Mouse (Mus musculus) testis, adult 2 months (tissue): Measurements from ENCODE around the gene Fam228a.

Source experiments
- CTCF ChIP-seq: fragments of 200-500 bp; IDR thresholded peaks from 2 replicates; pipeline ENCODE4 v1.5.1; 2012; ENCODE audit warnings: low read depth, mild to moderate bottlenecking, inconsistent platforms, low read length, moderate library complexity; ENCODE audit not compliant: control insufficient read depth, insufficient read depth, insufficient replicate concordance
- POLR2A ChIP-seq: fragments of 200-500 bp; IDR thresholded peaks from 2 replicates; pipeline ENCODE4 v1.6.1; 2012; ENCODE audit warnings: low read depth, mild to moderate bottlenecking, inconsistent platforms, low read length, moderate library complexity; ENCODE audit not compliant: control insufficient read depth

DNA sequence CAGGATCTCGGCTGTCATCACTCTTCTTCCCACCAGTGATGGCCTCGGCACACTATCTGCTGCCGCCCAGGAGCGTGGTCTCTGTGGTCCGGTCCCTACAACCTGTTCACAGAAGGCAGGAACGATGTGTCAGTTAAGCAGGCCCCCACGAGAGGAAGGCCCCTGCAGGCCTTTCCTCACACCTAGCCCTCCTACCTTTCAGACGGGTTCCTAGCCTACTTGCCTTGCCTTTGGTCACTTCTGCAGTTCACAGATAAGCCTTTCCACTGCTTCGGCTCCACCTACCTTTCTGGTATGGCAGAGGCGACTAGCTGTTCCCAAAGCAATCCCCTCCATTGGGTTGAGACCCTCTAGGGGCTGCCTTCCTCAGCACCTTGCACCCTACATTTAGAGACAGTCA lies 22.6 kb downstream of the Fam228a start:
- TF ChIP-seq CTCF: no peak
- TF ChIP-seq POLR2A: no peak
